Mouse (Mus musculus): Measurements from ENCODE around the gene Gm20821. TPM values are rescaled to one million over a fixed set of nuclear protein-coding genes. Genes with fewer than 3 reads are reported as not detected.

Gene Gm20821
- polyA plus RNA-seq (2017; shearing (Covaris generic)): not detected

DNA sequence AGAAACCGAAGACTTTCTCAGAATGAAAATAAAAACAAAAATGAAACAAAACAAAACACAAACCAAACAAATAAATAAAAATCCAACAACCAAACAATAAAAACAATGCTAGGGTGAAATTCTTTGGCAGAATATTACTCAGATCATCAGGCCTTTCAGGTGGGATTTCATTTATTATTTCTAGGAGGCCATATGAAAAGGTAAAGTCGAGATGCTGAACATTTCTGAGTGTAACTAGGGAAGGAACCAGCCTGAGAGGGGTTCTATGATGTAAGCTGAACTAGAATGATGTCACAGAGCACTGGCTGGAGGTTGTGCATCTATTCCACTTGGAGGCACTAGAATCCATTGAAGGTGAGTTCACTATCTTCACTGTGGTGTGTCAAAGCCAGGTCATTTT lies at the start of gene Gm20821:
Gene Gm20821 (plus strand): TSS at position 301 of the 400 bp plus-strand sequence.

